Mouse (Mus musculus): Measurements from ENCODE around the gene Ybx1.

GRCm38 (mm10) chr4:119242571-119242970 is 51.8 kb downstream of the Ybx1 start:
- no peak for TF ChIP-seq TAL1 (IDR thresholded peaks at IDR 0.05; ENCODE audit: low read length)
- TF ChIP-seq GATA1 (IDR thresholded peaks at IDR 0.05; ENCODE audit: low read length), result no peak
